Mouse (Mus musculus) limb, embryonic 12.5 days (tissue): ENCODE results near the gene Clhc1. TPM values are rescaled to one million over a fixed set of nuclear protein-coding genes. Genes with fewer than 3 reads are reported as not detected.
A peak's percentile ranks its signal among the peaks of the same experiment; 100 is the strongest.

ENCODE experiments used
- ATAC-seq: fragments of 200-750 bp; cut with Nextera tagmentation; 2 replicates; pipeline ENCODE4 v1.8.0; 2017; ENCODE audit warnings: low read depth, moderate TSS enrichment; ENCODE audit not compliant: insufficient number of reproducible peaks, insufficient read depth, low FRiP score, low TSS enrichment
- H3K27ac ChIP-seq: fragments of 300-500 bp; sonication (generic); 2 replicates; pipeline ENCODE4 v1.5.1; 2016; ENCODE audit warnings: mild to moderate bottlenecking, moderate library complexity
- H3K27me3 ChIP-seq: fragments of 300-500 bp; sonication (generic); 2 replicates; pipeline ENCODE4 v1.6.1; 2016; ENCODE audit warnings: mild to moderate bottlenecking, moderate library complexity
- H3K36me3 ChIP-seq: fragments of 300-500 bp; sonication (generic); 2 replicates; pipeline ENCODE4 v1.6.1; 2016; ENCODE audit warnings: mild to moderate bottlenecking, moderate library complexity
- H3K4me1 ChIP-seq: fragments of 300-500 bp; sonication (generic); replicated peaks from 2 replicates; pipeline ENCODE4 v1.6.1; 2016
- H3K4me2 ChIP-seq: fragments of 300-500 bp; sonication (generic); 2 replicates; pipeline ENCODE4 v1.6.1; 2016; ENCODE audit warnings: mild to moderate bottlenecking, moderate library complexity
- H3K4me3 ChIP-seq: fragments of 300-500 bp; sonication (generic); replicated peaks from 2 replicates; pipeline ENCODE4 v1.5.1; 2016; ENCODE audit warnings: mild to moderate bottlenecking
- H3K9ac ChIP-seq: fragments of 300-500 bp; sonication (generic); replicated peaks from 2 replicates; pipeline ENCODE4 v1.6.1; 2016; ENCODE audit warnings: mild to moderate bottlenecking, moderate library complexity
- H3K9me3 ChIP-seq: fragments of 300-500 bp; sonication (generic); 2 replicates; pipeline ENCODE4 v1.6.1; 2016; ENCODE audit warnings: mild to moderate bottlenecking, moderate library complexity
- WGBS: fragments of 180-500 bp; shearing (Covaris S2); methylation state at CpG from one replicate; pipeline ENCODE4 v1.1.7; 2016; 5-methylcytosine and 5-hydroxymethylcytosine counted together
- polyA plus RNA-seq: library from polyadenylated mRNA; unstranded; fragments of >200 nt; fragmentation: Nextera tagmentation; extraction: Ambion mirVana; gene quantifications from 2 replicates; pipeline ENCODE4 v1.2.1, GENCODE M21; 2016

The Clhc1 gene
- polyA plus RNA-seq, 1 experiment from 2014 or later, result 0.31 TPM

- no peak overlapping the region for H3K4me3 ChIP-seq
- H3K4me1 ChIP-seq, result no peaks in the 10 kb centered on the region
- WGBS, result 86% methylated on average over 2 of the region's 2 CpGs
- no peaks in the 10 kb centered on the region for H3K27me3 ChIP-seq
- no peaks in the 10 kb centered on the region for H3K9me3 ChIP-seq
- no peak for ATAC-seq
- no peak overlapping the region for H3K27ac ChIP-seq
- no peak overlapping the region for H3K4me2 ChIP-seq
- no peaks in the 10 kb centered on the region for H3K36me3 ChIP-seq
- no peak overlapping the region for H3K9ac ChIP-seq
Observed at GRCm38 (mm10) chr11:29572656-29573055, 24.9 kb downstream of the Clhc1 start.

- H3K36me3 ChIP-seq, result no peaks in the 10 kb centered on the region
- ATAC-seq, result no peak
Observed at GRCm38 (mm10) chr11:29579610-29580009, 31.9 kb downstream of the Clhc1 start.

GRCm38 (mm10) chr11:29595217-29595616 lies 47.5 kb downstream of the Clhc1 start:
- no peak overlapping the region for H3K9ac ChIP-seq
- H3K27ac ChIP-seq, result no peak overlapping the region
- 0 out of 2 replicates have a peak, but pooled peaks cover 3% of the 10 kb centered on the region for H3K9me3 ChIP-seq
- no peaks in the 10 kb centered on the region for H3K27me3 ChIP-seq
- H3K4me2 ChIP-seq, result no peak overlapping the region
- H3K36me3 ChIP-seq, result no peaks in the 10 kb centered on the region
- H3K4me3 ChIP-seq, result no peak overlapping the region
- no peak for ATAC-seq
- no peaks in the 10 kb centered on the region for H3K4me1 ChIP-seq

More at GRCm38 (mm10) chr11:29579610-29580009, 31.9 kb downstream of the Clhc1 start:
- Histone ChIP-seq H3K4me1 (no peaks in the 10 kb centered on the region), H3K27me3 (no peaks in the 10 kb centered on the region), H3K9ac (no peak overlapping the region), H3K4me2 (no peak overlapping the region), H3K27ac (no peak overlapping the region), H3K4me3 (no peak overlapping the region), H3K9me3 (no peaks in the 10 kb centered on the region)

GRCm38 (mm10) chr11:29597159-29597558 lies 49.4 kb downstream of the Clhc1 start:
- H3K9me3 ChIP-seq, result 0 out of 2 replicates have a peak, but pooled peaks cover 3% of the 10 kb centered on the region
- H3K27ac ChIP-seq, result no peak overlapping the region
- ATAC-seq, result no peak
- H3K4me3 ChIP-seq, result no peak overlapping the region
- H3K4me2 ChIP-seq, result no peak overlapping the region
- no peak overlapping the region for H3K9ac ChIP-seq
- H3K4me1 ChIP-seq, result no peaks in the 10 kb centered on the region
- no peaks in the 10 kb centered on the region for H3K36me3 ChIP-seq
- H3K27me3 ChIP-seq, result no peaks in the 10 kb centered on the region

GRCm38 (mm10) chr11:29599000-29599399 lies 51.2 kb downstream of the Clhc1 start:
- no peak overlapping the region for H3K4me2 ChIP-seq
- H3K4me3 ChIP-seq, result no peak overlapping the region
- H3K27ac ChIP-seq, result no peak overlapping the region
- H3K9ac ChIP-seq, result no peak overlapping the region
- H3K36me3 ChIP-seq, result no peaks in the 10 kb centered on the region
- no peaks in the 10 kb centered on the region for H3K27me3 ChIP-seq
- 0 out of 2 replicates have a peak, but pooled peaks cover 3% of the 10 kb centered on the region for H3K9me3 ChIP-seq
- no peak for ATAC-seq
- no peaks in the 10 kb centered on the region for H3K4me1 ChIP-seq

- Histone ChIP-seq H3K27me3 (no peaks in the 10 kb centered on the region), H3K9ac (no peak overlapping the region), H3K4me1 (no peaks in the 10 kb centered on the region), H3K9me3 (0 out of 2 replicates have a peak, but pooled peaks cover 3% of the 10 kb centered on the region), H3K4me2 (no peak overlapping the region), H3K36me3 (no peaks in the 10 kb centered on the region), H3K27ac (no peak overlapping the region), H3K4me3 (no peak overlapping the region)
- WGBS, result 66% methylated on average over 2 of the region's 2 CpGs
- ATAC-seq, result no peak
Observed at GRCm38 (mm10) chr11:29603581-29603980, 55.8 kb downstream of the Clhc1 start.

- WGBS, result 67% methylated on average over 2 of the region's 2 CpGs
- H3K9ac ChIP-seq, result no peak overlapping the region
Observed at GRCm38 (mm10) chr11:29607465-29607990, 59.8 kb downstream of the Clhc1 start.

GRCm38 (mm10) chr11:29609756-29610468 lies 62.2 kb downstream of the Clhc1 start:
- Histone ChIP-seq H3K9ac (no peak overlapping the region), H3K4me3 (no peak overlapping the region), H3K9me3 (0 out of 2 replicates have a peak, but pooled peaks cover 3% of the 10 kb centered on the region), H3K36me3 (no peaks in the 10 kb centered on the region), H3K4me2 (no peak overlapping the region), H3K27ac (no peak overlapping the region), H3K27me3 (no peaks in the 10 kb centered on the region), H3K4me1 (no peaks in the 10 kb centered on the region)
- no peak for ATAC-seq
- WGBS, result 83% methylated on average over 5 of the region's 5 CpGs

More at GRCm38 (mm10) chr11:29607465-29607990, 59.8 kb downstream of the Clhc1 start:
- no peaks in the 10 kb centered on the region for H3K4me1 ChIP-seq
- no peak overlapping the region for H3K4me3 ChIP-seq
- H3K27ac ChIP-seq, result no peak overlapping the region
- no peaks in the 10 kb centered on the region for H3K36me3 ChIP-seq
- no peak for ATAC-seq
- H3K9me3 ChIP-seq, result 0 out of 2 replicates have a peak, but pooled peaks cover 3% of the 10 kb centered on the region
- no peaks in the 10 kb centered on the region for H3K27me3 ChIP-seq
- no peak overlapping the region for H3K4me2 ChIP-seq

- H3K9ac ChIP-seq, result no peak overlapping the region
- no peaks in the 10 kb centered on the region for H3K4me1 ChIP-seq
- no peaks in the 10 kb centered on the region for H3K27me3 ChIP-seq
- H3K4me3 ChIP-seq, result no peak overlapping the region
- no peak overlapping the region for H3K4me2 ChIP-seq
- no peaks in the 10 kb centered on the region for H3K36me3 ChIP-seq
- ATAC-seq, result no peak
- H3K9me3 ChIP-seq, result 0 out of 2 replicates have a peak, but pooled peaks cover 1% of the 10 kb centered on the region
- no peak overlapping the region for H3K27ac ChIP-seq
Observed at GRCm38 (mm10) chr11:29612007-29612406, 64.3 kb downstream of the Clhc1 start.

GRCm38 (mm10) chr11:29613185-29613735 lies 65.5 kb downstream of the Clhc1 start:
- no peak overlapping the region for H3K27ac ChIP-seq
- no peak overlapping the region for H3K4me3 ChIP-seq
- 90% methylated on average over 4 of the region's 4 CpGs for WGBS
- no peaks in the 10 kb centered on the region for H3K4me1 ChIP-seq
- H3K4me2 ChIP-seq, result no peak overlapping the region
- H3K36me3 ChIP-seq, result no peaks in the 10 kb centered on the region
- no peaks in the 10 kb centered on the region for H3K9me3 ChIP-seq
- no peaks in the 10 kb centered on the region for H3K27me3 ChIP-seq
- no peak for ATAC-seq
- no peak overlapping the region for H3K9ac ChIP-seq

GRCm38 (mm10) chr11:29614217-29614924 lies 66.6 kb downstream of the Clhc1 start:
- no peaks in the 10 kb centered on the region for H3K27me3 ChIP-seq
- no peak overlapping the region for H3K4me3 ChIP-seq
- H3K36me3 ChIP-seq, result no peaks in the 10 kb centered on the region
- H3K27ac ChIP-seq, result no peak overlapping the region
- H3K4me1 ChIP-seq, result no peaks in the 10 kb centered on the region
- H3K9ac ChIP-seq, result no peak overlapping the region
- no peaks in the 10 kb centered on the region for H3K9me3 ChIP-seq
- H3K4me2 ChIP-seq, result no peak overlapping the region
- 80% methylated on average over 6 of the region's 6 CpGs for WGBS
- peak; percentile 20; the same call in 1 of the 2 replicates for ATAC-seq
